Mouse (Mus musculus): ENCODE results near the gene Islr2. TPM values are rescaled to one million over a fixed set of nuclear protein-coding genes. Genes with fewer than 3 reads are reported as not detected.

Gene Islr2
- polyA plus RNA-seq, 1 experiment = 0.07 TPM

DNA sequence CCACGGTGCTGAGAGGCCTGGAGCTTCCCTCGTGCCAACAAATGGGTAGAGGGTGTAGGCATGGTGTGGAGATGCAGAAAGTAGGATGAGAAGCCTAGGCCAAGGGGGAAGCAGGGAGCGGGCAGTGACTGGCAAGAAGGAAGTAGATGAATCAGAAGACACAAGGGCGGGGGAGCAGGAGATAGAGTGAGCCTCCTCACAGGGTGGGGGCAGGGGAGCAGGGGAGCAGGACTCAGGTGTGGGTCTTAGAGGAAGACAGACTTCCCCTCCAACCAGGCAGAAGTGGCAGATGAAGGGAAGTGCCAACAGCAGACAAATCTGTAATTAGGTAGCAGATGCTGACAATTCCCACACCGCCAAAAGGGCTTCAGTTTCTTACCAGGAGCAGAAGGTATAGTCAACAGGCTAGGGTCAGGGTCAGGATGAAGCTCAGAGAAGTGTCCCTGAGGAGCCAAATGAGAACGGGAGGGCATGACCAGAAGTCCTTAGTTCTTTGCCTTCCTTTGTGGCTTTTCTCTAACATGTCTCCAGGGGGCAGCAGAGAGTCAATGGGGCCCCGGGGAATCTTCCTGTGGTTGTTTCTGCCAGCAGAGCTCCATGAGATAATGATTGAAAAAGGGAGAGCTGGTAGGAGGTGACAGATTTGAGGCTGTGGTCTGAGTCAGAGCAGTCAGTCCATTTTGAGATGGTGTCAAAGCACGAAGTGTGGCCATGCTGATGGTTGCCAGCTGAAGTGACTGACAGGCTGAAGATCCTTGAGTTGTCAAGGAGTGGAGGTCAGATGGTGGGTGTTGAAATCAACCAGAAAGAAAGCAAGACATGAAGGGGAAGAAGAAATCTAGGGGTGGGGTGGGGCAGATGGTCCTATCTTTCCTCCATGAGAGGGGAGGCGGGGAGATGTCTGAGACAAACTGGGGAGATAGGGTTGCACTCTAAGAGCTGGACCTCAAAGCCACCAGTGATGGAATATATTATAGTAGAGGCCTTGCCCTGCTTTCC lies 22.1 kb upstream of the Islr2 start:
- Histone ChIP-seq H3K36me3 (ENCODE audit: control insufficient read depth, insufficient read depth) (peaks cover 80% of the 10 kb centered on the region), H3K4me3 (ENCODE audit: insufficient read depth, poor library complexity, severe bottlenecking) (no peak overlapping the region), H3K27me3 (ENCODE audit: control insufficient read depth, insufficient read depth, insufficient read length) (no peaks in the 10 kb centered on the region), H3K79me3 (ENCODE audit: low read depth) (no peaks in the 10 kb centered on the region), H3ac (ENCODE audit: control insufficient read depth, insufficient read length, low read depth) (no peak overlapping the region), H3K79me2 (ENCODE audit: control insufficient read depth, insufficient read depth) (no peaks in the 10 kb centered on the region)
- TF ChIP-seq CEBPB (IDR thresholded peaks at IDR 0.05; ENCODE audit: low read depth) (no peak), CTCF (IDR thresholded peaks at IDR 0.05; ENCODE audit: control insufficient read depth, insufficient read depth, insufficient read length) (peak; percentile 13)

DNA sequence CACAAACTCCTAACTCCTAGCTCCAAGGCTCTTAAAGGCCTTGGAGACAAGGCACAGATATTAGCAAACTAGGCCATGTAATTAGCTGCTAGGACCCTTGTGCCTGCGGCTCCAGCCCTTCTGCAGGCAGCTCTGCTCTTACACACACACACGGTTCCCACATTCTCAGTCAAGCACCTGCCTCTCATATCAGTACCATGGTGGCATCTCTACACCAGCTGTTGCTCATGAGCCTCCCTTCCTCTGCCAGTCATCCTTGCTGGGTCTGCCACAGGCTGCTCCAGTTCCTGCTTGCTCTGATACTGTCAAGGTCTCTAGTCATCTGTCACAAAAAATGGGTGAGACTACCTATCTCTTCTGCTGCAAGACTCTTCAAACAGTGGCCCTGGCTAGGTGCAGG lies 20.2 kb upstream of the Islr2 start:
- no peak overlapping the region for H3ac ChIP-seq (ENCODE audit: control insufficient read depth, insufficient read length, low read depth)
- no peaks in the 10 kb centered on the region for H3K79me3 ChIP-seq (ENCODE audit: low read depth)
- H3K27me3 ChIP-seq (ENCODE audit: control insufficient read depth, insufficient read depth, insufficient read length) = no peaks in the 10 kb centered on the region
- H3K36me3 ChIP-seq (ENCODE audit: control insufficient read depth, insufficient read depth) = peaks cover 81% of the 10 kb centered on the region
- H3K4me3 ChIP-seq (ENCODE audit: insufficient read depth, poor library complexity, severe bottlenecking) = no peak overlapping the region
- TF ChIP-seq MYOD1 (IDR thresholded peaks at IDR 0.05; ENCODE audit: control insufficient read depth, insufficient read length, low read depth) = no peak
- no peak for TF ChIP-seq CTCF (IDR thresholded peaks at IDR 0.05; ENCODE audit: control insufficient read depth, insufficient read depth, insufficient read length)
- TF ChIP-seq USF1 (IDR thresholded peaks at IDR 0.05; ENCODE audit: low read depth) = no peak
- TF ChIP-seq MYOG (IDR thresholded peaks at IDR 0.05; ENCODE audit: control insufficient read depth, extremely low read depth, insufficient read length) = no peak
- no peak for TF ChIP-seq MAX (IDR thresholded peaks at IDR 0.05)
- no peak for TF ChIP-seq CEBPB (IDR thresholded peaks at IDR 0.05; ENCODE audit: low read depth)
- TF ChIP-seq FOSL1 (IDR thresholded peaks at IDR 0.05; ENCODE audit: insufficient read depth, low read length, poor library complexity, severe bottlenecking) = no peak
- H3K79me2 ChIP-seq (ENCODE audit: control insufficient read depth, insufficient read depth) = no peaks in the 10 kb centered on the region

DNA sequence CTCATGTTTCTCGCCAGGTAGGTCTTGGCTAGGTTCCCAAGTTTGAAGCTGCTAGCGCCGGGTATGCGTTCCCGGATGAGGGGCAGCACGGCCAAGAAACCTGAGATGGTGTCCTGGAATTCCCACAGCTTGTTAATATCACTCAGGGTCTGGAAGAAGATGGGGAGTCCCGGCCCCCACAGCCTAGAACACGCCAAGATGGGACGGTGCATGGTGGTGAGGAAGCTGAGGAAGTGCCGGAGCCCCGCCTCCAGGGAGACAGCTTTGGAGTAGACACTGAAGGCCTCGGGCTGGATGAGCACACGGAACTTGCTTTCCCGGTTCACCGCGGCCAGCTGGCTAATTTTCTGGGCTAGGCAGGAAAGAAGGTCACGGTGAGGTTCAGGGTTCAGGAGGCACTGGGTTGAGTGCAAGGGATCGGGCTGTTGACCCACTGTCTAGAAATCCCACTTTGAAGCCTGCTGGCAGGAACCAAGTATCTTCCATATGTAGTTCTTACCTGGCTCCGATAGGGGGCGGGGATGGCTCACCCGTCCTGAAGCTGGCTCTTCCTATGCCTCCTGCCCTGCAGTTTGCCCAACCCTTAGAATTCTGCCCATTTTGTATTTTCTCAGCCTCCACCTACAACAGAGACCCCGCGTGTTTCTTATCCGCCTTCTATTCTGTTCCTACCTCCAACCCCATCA lies 16.2 kb upstream of the Islr2 start:
- TF ChIP-seq FOSL1 (IDR thresholded peaks at IDR 0.05; ENCODE audit: insufficient read depth, low read length, poor library complexity, severe bottlenecking) = no peak
- TF ChIP-seq CTCF (IDR thresholded peaks at IDR 0.05; ENCODE audit: control insufficient read depth, insufficient read depth, insufficient read length) = peak; percentile 29
- Histone ChIP-seq H3K4me3 (ENCODE audit: insufficient read depth, poor library complexity, severe bottlenecking) (no peak overlapping the region), H3K79me3 (ENCODE audit: low read depth) (no peaks in the 10 kb centered on the region), H3K27me3 (ENCODE audit: control insufficient read depth, insufficient read depth, insufficient read length) (no peaks in the 10 kb centered on the region), H3ac (ENCODE audit: control insufficient read depth, insufficient read length, low read depth) (no peak overlapping the region), H3K79me2 (ENCODE audit: control insufficient read depth, insufficient read depth) (no peaks in the 10 kb centered on the region), H3K36me3 (ENCODE audit: control insufficient read depth, insufficient read depth) (peaks cover 51% of the 10 kb centered on the region)

DNA sequence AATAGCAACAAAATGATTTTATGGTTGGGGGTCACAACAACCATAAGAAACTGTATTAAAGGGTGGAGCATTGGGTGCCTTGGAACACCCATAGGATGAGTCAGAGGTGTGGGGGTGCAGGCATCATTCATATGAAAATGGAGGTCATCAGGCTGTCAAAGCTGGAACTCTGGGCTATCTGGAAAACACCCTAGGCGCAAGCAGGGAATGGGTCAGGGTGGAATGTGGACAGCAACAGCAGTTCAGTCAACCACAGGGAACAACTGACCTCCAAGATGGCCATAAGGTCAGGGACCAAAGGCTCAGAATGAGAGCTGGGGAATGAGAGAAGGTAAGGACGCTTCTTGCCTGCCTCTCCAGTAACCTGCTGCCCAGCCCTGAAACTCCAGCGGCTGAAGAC lies 14.4 kb upstream of the Islr2 start:
- Histone ChIP-seq H3ac (ENCODE audit: control insufficient read depth, insufficient read length, low read depth) (no peak overlapping the region), H3K27me3 (ENCODE audit: control insufficient read depth, insufficient read depth, insufficient read length) (no peaks in the 10 kb centered on the region), H3K4me3 (ENCODE audit: insufficient read depth, poor library complexity, severe bottlenecking) (no peak overlapping the region), H3K36me3 (ENCODE audit: control insufficient read depth, insufficient read depth) (peaks cover 38% of the 10 kb centered on the region), H3K79me2 (ENCODE audit: control insufficient read depth, insufficient read depth) (no peaks in the 10 kb centered on the region), H3K79me3 (ENCODE audit: low read depth) (no peaks in the 10 kb centered on the region)
- TF ChIP-seq FOSL1 (IDR thresholded peaks at IDR 0.05; ENCODE audit: insufficient read depth, low read length, poor library complexity, severe bottlenecking) = no peak
- TF ChIP-seq CEBPB (IDR thresholded peaks at IDR 0.05; ENCODE audit: low read depth) = no peak
- no peak for TF ChIP-seq CTCF (IDR thresholded peaks at IDR 0.05; ENCODE audit: control insufficient read depth, insufficient read depth, insufficient read length)

DNA sequence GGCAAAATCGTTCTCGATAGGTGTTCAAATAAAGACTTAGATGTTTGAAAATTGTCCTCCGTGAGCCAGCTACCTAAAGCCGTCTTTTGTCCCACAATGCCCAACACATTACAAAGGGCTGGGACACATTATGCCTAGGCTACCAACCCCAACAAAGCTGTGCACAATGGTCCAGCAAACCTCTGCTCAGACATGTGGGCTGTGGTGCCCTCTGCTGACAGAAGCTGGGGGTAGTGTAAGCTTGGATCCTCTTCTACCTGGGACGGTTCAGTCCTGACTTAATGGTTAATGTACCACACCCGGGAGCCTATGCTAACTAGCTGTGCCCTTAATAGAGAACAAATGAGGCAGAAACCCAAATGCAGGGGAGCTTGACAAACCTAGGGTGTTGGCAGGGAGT lies 12.3 kb upstream of the Islr2 start:
- no peaks in the 10 kb centered on the region for H3K27me3 ChIP-seq (ENCODE audit: control insufficient read depth, insufficient read depth, insufficient read length)
- H3K36me3 ChIP-seq (ENCODE audit: control insufficient read depth, insufficient read depth) = peaks cover 19% of the 10 kb centered on the region
- H3K4me3 ChIP-seq (ENCODE audit: insufficient read depth, poor library complexity, severe bottlenecking) = no peak overlapping the region
- H3K79me2 ChIP-seq (ENCODE audit: control insufficient read depth, insufficient read depth) = no peaks in the 10 kb centered on the region
- H3K79me3 ChIP-seq (ENCODE audit: low read depth) = no peaks in the 10 kb centered on the region
- TF ChIP-seq CTCF (IDR thresholded peaks at IDR 0.05; ENCODE audit: control insufficient read depth, insufficient read depth, insufficient read length) = peak; percentile 67
- no peak for TF ChIP-seq USF1 (IDR thresholded peaks at IDR 0.05; ENCODE audit: low read depth)
- no peak overlapping the region for H3ac ChIP-seq (ENCODE audit: control insufficient read depth, insufficient read length, low read depth)

DNA sequence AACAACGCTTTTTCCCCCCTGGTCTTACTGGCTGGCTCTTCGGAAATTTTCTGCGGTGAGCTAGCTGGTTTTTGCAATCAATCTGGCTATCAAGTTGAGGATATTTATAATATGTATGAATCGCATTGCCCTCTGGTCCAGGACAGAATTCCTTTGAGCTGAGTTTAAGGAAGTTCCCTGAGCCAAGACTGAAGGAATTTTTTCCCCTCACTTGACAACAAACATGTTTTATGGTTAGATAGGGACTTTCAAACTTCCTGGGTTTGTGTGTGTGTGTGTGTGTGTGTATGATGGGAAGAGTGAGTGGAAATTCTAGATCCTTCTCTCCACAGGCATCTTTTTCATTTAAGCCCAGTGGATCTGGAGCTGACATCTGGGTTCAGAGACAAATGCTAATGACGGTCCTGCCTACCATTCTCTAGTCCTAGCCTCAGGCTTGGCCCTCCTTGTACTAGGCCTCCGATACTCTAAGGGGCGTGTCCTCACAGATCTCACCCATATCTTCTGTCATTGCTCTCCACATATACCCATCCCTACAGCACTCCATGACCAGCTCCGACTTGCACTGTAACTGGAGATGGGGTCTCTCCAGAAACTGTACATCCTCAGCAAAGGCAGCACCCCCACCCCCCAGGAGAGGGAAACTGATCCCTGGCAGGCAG lies 10.5 kb upstream of the Islr2 start:
- Histone ChIP-seq H3K27me3 (ENCODE audit: control insufficient read depth, insufficient read depth, insufficient read length) (no peaks in the 10 kb centered on the region), H3K79me3 (ENCODE audit: low read depth) (no peaks in the 10 kb centered on the region), H3ac (ENCODE audit: control insufficient read depth, insufficient read length, low read depth) (no peak overlapping the region), H3K36me3 (ENCODE audit: control insufficient read depth, insufficient read depth) (peaks cover 5% of the 10 kb centered on the region), H3K4me3 (ENCODE audit: insufficient read depth, poor library complexity, severe bottlenecking) (no peak overlapping the region), H3K79me2 (ENCODE audit: control insufficient read depth, insufficient read depth) (no peaks in the 10 kb centered on the region)
- TF ChIP-seq CEBPB (IDR thresholded peaks at IDR 0.05; ENCODE audit: low read depth) = peak; percentile 68
- TF ChIP-seq USF1 (IDR thresholded peaks at IDR 0.05; ENCODE audit: low read depth) = no peak

Measured in C2C12 (cell line).